Mouse (Mus musculus): ENCODE results near the gene Nav1.

The Nav1 gene

DNA sequence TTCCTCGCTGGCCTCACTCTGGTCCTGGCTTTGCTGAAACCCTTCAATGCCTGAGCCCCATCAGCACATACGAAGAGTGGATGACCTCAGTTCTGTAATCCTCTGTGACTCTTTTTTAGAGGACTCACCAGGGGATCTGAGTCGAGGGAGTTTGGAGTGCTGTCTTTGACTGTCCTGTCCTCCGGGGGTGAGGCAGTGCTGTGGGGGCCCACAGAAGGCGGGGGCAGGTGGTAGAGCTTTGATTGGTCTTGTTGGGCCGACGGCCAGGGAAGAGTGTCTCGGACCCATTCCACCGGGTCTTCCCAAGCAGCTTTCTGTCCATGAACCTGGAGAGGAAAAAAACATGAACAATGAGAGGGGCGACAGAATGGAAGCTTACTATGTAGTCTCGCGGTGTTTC lies 163.6 kb downstream of the Nav1 start:
- DNase-seq (ENCODE audit: low spot score), result no peak

DNA sequence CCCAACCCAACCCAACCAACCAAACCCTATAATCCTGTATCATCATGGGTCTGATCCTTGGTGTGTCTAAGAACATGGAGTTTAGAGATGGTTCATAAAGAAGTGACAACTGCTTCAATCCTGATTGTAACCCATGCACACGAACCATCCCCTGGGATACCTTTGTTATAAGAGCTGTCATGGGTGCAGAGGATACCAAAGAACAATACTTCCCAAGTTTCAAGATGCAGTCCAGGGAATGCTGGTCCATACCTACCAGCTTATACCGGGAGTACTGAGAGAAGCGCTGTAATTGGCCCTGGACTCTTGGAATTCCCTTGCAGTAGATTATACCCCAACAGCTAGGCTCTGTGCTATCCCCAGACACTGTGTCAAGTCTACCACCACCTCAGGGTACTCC lies 165.2 kb downstream of the Nav1 start:
- DNase-seq (ENCODE audit: low spot score), result no peak

DNA sequence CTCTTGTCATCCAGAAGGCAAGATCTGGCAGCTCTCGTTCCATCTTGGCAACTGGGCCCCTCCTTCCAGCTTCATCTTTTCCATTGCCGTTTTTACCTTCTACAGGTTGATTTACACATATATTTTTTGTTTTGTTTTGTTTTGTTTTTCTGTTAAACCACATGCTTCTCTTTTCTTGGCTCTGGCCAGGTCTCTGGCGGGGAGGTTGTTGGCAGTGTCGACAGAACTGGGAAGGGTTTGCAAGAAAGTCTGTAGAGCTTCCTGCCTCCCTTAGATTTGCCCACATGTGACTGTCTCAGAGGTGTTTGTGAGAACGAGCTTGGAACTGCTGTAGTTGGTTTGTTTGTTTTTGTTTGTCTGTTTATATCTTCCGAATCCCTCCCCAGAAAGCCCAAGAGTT lies 166.1 kb downstream of the Nav1 start:
- no peak for DNase-seq (ENCODE audit: low spot score)

DNA sequence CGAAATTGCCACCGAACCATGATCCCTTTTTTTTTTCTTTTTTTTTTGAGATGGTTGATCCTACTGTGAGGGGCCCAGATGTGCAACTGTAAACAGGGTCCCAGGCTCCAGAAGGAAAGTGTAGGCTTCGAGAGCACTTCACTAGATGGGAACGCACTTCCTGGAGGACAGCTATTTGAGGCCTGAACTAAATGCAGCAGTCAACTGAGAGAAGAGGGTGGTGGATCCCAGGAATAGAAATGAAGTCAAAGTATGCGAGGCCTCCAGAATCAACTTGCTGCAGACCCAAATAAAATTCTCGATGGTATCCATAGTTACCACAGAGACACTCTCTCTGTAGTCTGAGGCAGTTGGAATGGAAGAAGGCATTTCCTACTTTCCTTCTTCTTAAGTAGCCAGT lies 168.3 kb downstream of the Nav1 start:
- DNase-seq (ENCODE audit: low spot score), result no peak

GRCm38 (mm10) chr1:135435823-135436222 lies 171.3 kb downstream of the Nav1 start:
- no peak for DNase-seq (ENCODE audit: low spot score)

GRCm38 (mm10) chr1:135430669-135431017 lies 176.5 kb downstream of the Nav1 start:
- DNase-seq (ENCODE audit: low spot score), result no peak

- peak; percentile 93 for DNase-seq (ENCODE audit: low spot score)
These were observed 177.0 kb downstream of the Nav1 start, which contains the start of gene Ipo9 for GRCm38 (mm10) chr1:135429901-135430668. Ipo9 (minus strand) TSS chr1:135430499.

DNA sequence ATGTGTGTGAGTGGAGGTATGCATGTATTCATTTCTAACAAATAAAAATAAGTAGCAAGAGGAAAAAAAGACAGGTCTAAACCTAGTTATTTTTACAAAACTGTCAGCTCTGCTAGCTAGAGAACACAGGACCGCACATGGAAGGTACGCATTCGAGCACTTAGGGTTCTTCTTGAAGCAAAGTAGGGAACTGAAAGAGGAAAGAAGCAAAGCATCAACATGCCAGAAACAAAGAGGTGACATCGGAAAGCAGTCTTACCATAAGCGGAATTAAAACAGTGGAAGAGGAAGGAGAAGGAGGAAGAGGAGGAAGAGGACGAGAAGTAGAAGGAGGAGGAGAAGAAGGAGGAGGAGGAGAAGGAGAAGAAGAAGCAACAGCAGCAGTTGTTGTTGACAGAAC lies 179.7 kb downstream of the Nav1 start:
- DNase-seq (ENCODE audit: low spot score), result no peak

GRCm38 (mm10) chr1:135426645-135427044 lies 180.4 kb downstream of the Nav1 start:
- DNase-seq (ENCODE audit: low spot score), result no peak

- DNase-seq (ENCODE audit: low spot score), result no peak
These were observed 184.3 kb downstream of the Nav1 start for GRCm38 (mm10) chr1:135422772-135423171.

DNA sequence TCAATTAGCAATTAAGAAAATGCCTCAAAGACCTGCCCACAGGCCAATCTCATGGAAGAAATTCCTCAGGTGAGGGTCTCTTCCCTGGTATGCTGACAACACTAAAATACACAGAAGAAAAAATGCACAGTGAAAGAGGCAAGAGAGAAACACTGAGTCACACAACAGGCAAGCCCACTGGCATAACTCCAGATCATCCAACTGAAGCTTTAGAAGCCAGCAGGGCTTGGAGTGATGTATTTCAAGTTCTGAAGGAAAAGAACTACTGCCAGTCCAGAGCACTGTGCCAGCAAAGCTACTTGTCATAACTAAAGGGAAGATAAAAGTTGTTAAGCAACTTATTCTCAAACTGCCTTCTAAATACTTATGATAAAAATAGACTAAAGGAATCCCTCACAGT lies 193.1 kb downstream of the Nav1 start:
- DNase-seq (ENCODE audit: low spot score), result no peak

DNA sequence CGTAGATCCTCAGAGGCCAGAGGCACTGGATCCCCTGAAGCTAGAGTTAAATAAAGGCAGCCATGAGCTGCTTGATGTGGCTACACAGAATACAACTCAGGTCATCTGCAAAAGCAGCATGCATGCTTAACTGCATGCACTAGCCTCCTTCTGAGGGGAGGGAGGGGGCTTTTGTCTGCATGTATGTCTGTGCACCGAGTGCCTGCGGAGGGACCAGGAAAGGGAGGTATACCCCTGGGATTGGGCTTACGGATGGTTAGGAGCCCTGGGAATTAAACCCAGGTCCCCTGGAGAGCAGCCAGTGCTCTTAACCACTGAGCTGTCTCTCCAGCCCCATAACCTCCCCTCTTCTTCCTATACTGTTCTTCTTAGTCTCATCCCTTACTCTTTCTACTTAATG lies 195.0 kb downstream of the Nav1 start:
- DNase-seq (ENCODE audit: low spot score), result no peak

- peak; percentile 25 for DNase-seq (ENCODE audit: low spot score)
These were observed 196.1 kb downstream of the Nav1 start for GRCm38 (mm10) chr1:135410967-135411366.

DNA sequence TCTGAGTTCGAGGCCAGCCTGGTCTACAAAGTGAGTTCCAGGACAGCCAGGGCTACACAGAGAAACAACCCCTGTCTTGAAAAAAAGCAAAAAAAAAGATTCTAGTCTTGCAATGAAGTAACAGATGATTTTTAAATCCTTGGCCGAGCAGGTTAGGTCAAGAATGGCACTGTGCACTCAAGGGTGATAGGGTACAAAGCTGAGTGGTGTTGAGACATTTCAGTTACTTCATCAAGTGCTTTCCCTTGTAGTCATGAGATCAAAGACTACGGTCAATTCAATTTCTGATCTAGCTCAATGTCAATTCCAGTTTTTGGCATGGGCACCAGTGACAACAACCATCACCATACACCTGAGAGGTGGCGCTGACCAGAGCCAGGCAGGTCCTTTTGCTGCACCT lies 198.1 kb downstream of the Nav1 start:
- DNase-seq (ENCODE audit: low spot score), result no peak

GRCm38 (mm10) chr1:135405356-135405755 lies 201.7 kb downstream of the Nav1 start:
- no peak for DNase-seq (ENCODE audit: low spot score)

GRCm38 (mm10) chr1:135401452-135402110 lies 205.5 kb downstream of the Nav1 start:
- no peak for DNase-seq (ENCODE audit: low spot score)

DNA sequence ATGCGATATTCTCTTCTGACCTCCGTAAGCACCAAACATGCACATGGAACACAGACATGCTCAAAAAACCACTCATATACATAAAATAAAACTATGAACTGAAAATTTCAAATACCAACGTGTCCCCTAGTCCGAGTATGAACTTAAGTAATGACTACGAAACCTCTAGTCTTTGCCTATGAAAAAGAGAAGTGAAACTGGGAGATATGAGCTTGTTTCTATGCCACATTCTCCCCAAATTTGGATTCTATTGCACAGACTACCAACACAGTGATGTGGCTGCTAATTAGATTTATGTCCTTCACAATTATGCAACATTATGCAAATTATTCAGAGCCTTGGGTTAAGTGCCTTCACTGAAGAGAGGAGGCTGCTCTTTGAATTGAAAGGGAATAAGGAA lies 207.6 kb downstream of the Nav1 start:
- no peak for DNase-seq (ENCODE audit: low spot score)

DNA sequence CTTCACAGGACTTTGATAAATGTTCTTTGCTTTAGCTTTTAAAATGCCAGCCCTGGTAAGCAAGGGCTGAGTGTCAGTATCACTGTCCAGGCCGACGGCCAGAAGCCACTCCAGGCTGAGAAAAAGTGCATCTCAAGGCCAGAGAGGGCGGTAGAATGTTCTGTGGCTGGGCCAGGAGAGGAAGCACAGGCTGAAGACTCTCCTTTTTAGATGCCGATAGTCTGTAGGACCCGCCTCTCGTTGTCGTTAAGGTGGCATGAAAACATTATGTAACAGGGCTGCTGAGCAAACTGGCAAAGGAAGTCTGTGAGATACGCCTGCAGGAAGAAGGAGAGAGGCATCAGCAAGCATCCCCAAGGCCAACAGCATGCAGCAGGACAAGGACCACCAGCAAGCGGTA lies 221.9 kb downstream of the Nav1 start:
- no peak for DNase-seq (ENCODE audit: low spot score)

Data from ovary, postnatal 36 days (tissue).